Mouse (Mus musculus): ENCODE data around the gene 1110032A03Rik.
A peak's percentile ranks its signal among the peaks of the same experiment; 100 is the strongest.

1110032A03Rik gene

DNA sequence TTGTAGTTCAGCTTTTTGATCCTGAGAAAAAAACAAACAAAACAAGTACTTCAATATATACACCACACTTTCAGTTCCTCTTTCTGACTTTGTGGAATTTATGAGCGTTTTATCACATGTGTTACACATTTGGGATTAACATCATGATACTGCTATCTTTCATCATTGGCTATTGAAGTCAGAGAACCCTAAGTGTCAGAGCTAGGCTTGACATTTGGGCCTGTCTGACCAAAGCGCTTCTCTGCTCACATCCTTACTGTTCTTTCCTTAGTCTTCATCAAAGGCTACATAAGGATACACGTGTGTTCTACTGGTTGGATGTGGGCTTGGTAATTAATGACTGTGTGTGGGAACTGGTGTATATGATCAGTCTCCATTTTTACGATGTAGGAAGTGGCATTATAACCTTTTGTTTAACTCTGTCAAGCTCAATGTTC lies 1.3 kb downstream of the 1110032A03Rik start:
- DNase-seq (ENCODE audit: low read depth, low spot score): no peak

- no peak for DNase-seq (ENCODE audit: low read depth, low spot score)
Measured at GRCm38 (mm10) chr9:50770011-50770410, 5.3 kb downstream of the 1110032A03Rik start.

GRCm38 (mm10) chr9:50768107-50769002 lies 7.0 kb downstream of the 1110032A03Rik start, which contains the start of gene Fdxacb1:
TSS of gene Fdxacb1 (plus strand) at chr9:50768236.
- peak; percentile 99 for DNase-seq (ENCODE audit: low read depth, low spot score)

DNA sequence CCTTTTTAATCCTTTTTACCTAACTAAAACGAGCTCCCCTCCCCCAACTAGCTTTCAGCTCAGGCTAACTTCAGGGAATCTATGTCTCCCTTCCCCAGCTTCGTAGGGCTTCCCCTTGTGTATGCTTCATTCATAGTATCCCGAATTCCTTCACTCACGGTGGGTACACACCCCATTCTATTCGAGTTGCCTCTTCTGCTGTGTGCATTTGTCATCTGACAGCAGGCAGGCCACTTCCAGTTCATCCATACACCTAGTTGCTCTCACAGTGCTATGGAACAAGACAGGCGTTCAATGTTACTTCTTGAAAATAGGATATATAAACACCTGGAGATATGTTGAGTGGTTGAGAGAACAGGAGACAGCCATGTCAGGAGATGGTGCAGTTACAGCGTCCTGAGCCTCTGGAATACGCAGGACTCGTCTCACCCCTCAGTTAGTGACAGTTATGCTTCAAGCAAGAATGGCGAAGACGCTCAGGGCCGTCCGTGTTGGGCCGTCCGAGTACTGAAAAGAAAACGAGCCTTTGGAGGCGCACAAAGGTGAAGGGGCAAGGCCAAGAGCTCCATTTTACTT lies 7.7 kb downstream of the 1110032A03Rik start:
- DNase-seq (ENCODE audit: low read depth, low spot score): peak; percentile 35

DNA sequence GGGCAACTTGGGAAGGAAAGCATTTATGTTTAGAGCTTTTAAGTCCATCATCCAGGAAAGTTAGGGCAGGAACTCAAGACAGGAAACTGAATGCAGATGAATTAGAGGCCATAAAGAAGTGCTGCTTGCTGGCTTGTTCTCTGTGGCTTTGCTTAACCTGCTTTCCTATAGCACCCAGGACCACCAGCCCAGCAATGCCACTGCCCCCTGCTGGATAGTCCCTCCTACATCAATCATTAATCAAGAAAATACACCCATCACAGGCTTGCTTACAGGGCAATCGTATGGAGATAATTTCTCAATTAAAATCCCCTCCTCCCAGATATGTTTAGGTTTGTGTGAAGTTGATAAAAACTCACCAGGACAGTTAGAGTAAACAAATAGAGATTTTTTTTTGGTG lies 12.0 kb downstream of the 1110032A03Rik start:
- DNase-seq (ENCODE audit: low read depth, low spot score): no peak

GRCm38 (mm10) chr9:50761520-50762243 lies 13.6 kb downstream of the 1110032A03Rik start:
- DNase-seq (ENCODE audit: low read depth, low spot score): no peak

- DNase-seq (ENCODE audit: low read depth, low spot score): no peak
Measured at GRCm38 (mm10) chr9:50756711-50757110, 18.6 kb downstream of the 1110032A03Rik start.

DNA sequence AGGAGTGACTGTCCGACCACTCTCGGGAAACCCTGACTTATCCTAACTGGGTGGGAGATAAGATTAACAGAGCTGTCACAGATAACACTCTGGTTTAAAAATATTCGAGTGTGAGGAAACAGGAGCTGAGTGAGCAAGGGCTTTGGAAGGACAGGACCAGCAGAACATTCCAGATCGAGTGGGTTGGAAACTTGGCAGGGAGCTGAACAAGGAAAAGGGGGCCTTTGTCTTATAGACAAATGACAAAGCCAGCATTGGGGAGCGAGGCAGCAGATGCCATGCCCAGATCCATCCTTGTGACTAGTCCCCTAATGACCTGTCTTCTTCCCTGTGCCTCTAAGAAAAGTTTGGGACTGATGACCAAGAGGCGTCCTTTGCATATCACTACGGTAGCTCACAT lies 21.4 kb downstream of the 1110032A03Rik start:
- peak; percentile 57 for DNase-seq (ENCODE audit: low read depth, low spot score)

DNA sequence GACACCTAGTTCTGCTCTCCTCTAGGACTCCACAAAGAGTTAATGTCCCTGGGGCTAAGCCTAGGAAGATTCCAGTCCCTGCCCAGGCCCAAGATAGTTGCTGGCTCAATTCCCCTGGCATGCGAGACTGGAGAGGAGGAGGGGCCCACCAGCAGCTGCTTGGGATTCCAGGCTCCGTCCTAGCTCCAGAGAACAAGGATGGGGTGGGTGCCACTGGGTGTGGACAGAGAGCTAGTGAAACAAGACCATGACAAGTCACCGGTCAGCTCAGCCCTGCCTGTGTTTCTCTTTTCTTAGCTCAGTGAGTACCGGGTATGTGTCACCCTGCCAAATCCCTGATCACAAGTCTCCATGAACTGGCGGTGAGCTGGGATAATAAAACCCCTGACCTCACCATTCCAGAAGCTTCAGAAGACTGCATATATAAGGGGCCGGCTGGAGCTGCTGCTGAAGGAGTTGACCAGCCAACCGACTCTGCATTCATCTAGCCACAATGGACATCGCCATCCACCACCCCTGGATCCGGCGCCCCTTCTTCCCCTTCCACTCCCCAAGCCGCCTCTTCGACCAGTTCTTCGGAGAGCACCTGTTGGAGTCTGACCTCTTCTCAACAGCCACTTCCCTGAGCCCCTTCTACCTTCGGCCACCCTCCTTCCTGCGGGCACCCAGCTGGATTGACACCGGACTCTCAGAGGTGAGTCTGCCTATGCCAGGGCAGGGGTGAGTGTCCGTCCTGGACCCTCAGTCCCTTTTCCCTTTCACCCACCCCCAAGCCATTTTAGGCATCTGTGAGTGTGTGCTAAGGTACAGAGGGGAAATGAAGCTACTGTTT lies 22.3 kb downstream of the 1110032A03Rik start:
- peak; percentile 79 for DNase-seq (ENCODE audit: low read depth, low spot score)

GRCm38 (mm10) chr9:50752054-50752602 lies 23.2 kb downstream of the 1110032A03Rik start, which contains the start of gene Hspb2:
TSS of gene Hspb2 (minus strand) at chr9:50752354.
- no peak for DNase-seq (ENCODE audit: low read depth, low spot score)

GRCm38 (mm10) chr9:50751323-50751722 lies 24.0 kb downstream of the 1110032A03Rik start, which contains the start of gene Cryab:
TSS of gene Cryab (plus strand) at chr9:50751325.
- DNase-seq (ENCODE audit: low read depth, low spot score): no peak

DNA sequence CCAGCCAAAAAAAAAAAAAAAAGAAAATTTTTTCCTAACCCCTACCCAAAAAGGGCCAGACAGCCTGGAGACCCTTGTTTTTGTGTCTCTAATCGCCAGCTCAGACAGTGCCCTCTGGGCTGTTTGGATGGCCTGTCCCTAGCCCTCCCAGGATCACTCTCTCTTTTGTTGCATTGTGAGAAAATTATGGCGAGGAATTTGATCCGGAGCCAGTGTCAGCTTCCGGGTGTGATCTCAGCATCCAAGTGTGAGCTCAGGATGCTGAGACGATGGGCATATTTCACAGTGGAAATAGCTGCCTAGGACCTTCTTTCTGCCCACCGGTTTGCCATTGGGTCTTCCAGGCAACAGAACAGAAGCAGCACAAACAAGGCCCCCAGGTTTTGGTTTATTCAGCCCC lies 24.6 kb downstream of the 1110032A03Rik start:
- no peak for DNase-seq (ENCODE audit: low read depth, low spot score)

GRCm38 (mm10) chr9:50746214-50746677 lies 29.1 kb downstream of the 1110032A03Rik start, which contains the start of gene 2310030G06Rik:
TSS of gene 2310030G06Rik (minus strand) at chr9:50746536.
- DNase-seq (ENCODE audit: low read depth, low spot score): no peak

GRCm38 (mm10) chr9:50745806-50746205 lies 29.5 kb downstream of the 1110032A03Rik start:
- DNase-seq (ENCODE audit: low read depth, low spot score): no peak

DNA sequence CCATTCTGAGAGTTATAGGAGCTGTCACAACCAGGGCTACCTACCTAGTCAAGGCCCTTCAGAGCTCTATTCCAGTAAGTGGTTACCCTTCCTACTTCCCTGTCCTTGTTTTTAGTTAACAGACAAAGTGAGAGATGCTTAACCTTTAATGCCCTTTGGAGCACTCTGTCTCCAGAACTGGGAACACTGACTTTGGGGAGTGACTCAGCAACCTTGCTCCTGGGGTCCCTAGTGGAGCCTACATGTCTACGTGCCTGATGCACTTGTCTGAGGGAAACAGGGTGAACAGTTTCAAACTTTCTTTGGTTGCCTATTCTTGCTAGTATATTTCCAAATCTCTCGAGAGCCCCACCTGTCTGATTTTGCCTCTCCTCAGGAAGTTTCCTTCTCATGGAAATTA lies 32.6 kb downstream of the 1110032A03Rik start:
- no peak for DNase-seq (ENCODE audit: low read depth, low spot score)

DNA sequence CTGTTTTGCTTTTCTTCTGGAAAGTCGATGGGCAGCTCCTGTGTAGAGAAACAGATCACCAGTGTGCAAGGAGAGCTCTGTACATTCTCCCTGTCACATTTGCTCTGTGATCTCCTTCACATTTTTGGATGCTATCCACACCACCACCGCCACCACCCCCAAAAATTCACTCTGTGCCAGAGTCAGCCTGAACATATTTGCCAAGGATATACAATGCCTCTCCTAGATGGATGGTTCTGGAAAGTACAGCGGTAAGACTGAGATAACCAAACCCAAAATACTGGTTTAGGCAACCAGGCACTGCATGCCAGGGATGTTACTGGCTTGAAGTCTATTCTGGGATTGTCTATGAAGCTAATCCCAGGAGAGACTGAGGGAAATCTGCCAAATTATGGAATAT lies 33.1 kb downstream of the 1110032A03Rik start:
- DNase-seq (ENCODE audit: low read depth, low spot score): no peak

DNA sequence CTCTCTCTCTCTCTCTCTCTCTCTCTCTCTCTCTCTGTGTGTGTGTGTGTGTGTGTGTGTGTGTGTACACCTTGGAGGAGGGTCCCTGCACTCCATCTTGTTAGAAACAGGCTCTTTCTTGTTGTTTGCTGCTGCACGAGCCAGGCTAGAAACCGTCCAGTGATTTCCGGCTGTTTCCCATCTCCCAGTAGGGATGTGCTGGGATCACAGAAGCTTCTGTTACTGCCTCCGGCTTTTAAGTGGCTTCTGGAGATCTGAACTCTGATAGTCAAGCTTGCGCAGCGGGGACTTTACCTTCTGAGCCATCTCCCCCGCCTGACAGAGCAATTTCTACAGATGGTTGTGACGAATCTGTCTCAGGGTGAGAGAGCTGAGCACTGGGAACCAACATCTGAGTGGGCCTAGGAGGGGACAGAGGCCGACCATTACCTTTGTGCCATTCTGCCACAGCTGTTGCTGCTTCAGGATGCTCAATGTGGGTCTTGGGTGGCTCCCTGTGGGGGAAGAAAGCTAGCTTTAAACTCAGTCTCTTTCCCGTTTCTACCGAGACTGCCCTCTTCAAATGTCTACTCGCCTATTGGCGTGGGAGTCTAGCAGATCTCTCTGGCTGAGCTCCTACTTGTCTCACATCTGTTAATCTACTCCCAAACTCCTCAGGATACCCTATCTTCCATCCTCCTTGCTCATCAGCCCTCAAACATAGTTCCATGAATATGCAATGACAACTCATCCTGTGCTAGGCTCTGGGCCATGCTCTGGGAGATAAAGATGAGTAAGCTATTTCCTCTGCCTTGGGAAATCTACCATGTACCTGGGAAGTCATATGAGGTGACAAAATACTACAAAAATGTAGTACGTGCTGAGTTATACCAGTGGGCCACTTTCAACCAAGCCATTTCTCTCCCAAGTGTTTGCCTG lies 34.2 kb downstream of the 1110032A03Rik start:
- DNase-seq (ENCODE audit: low read depth, low spot score): peak; percentile 48

GRCm38 (mm10) chr9:50738914-50739870 lies 36.1 kb downstream of the 1110032A03Rik start, which contains the start of gene Dixdc1:
TSS of gene Dixdc1 (minus strand) at chr9:50739517.
- peak; percentile 87 for DNase-seq (ENCODE audit: low read depth, low spot score)

Measured in telencephalon, adult 2 months (tissue).